Mouse (Mus musculus): ENCODE results near the gene Tnk2. TPM values are rescaled to one million over a fixed set of nuclear protein-coding genes. Genes with fewer than 3 reads are reported as not detected.

Tnk2 gene
- total and polyA plus RNA-seq, 3 experiments: 14.7 to 62.2 (median 31.9) TPM

- no peak overlapping the region for H3K27ac ChIP-seq (ENCODE audit: insufficient read depth, low read depth)
- dilution Hi-C loops (cut with MboI; ENCODE audit: extremely low pct_ligation_motif_present, extremely low pct_unique_long_range_greater_than_20kb, low sequenced_read_pairs): no loop called here
Observed at GRCm38 (mm10) chr16:32613269-32613834, 30.3 kb upstream of the Tnk2 start.

GRCm38 (mm10) chr16:32614047-32614446 lies 29.6 kb upstream of the Tnk2 start:
- Histone ChIP-seq H3K9ac (ENCODE audit: insufficient read depth, low read depth) (no peak overlapping the region), H3K36me3 (replicated peaks in 1 of 2; ENCODE audit: control insufficient read depth in 1 of 2, insufficient read depth in 1 of 2, low read length in 1 of 2) (peaks cover 22 to 48% of the 10 kb centered on the region in 2 experiments)
- DNase-seq (ENCODE audit: extremely low read depth): peak; percentile 64

More at GRCm38 (mm10) chr16:32613269-32613834, 30.3 kb upstream of the Tnk2 start:
- Histone ChIP-seq H3K27me3 (replicated peaks) (no peaks in the 10 kb centered on the region), H3K9me3 (replicated peaks; ENCODE audit: low read length) (no peaks in the 10 kb centered on the region), H3K36me3 (replicated peaks in 1 of 2; ENCODE audit: control insufficient read depth in 1 of 2, insufficient read depth in 1 of 2, low read length in 1 of 2) (peaks cover 18 to 41% of the 10 kb centered on the region in 2 experiments), H3K4me3 (replicated peaks in 1 of 3; ENCODE audit: low read depth in 2 of 3, low read length in 2 of 3, poor library complexity in 1 of 3) (no peak overlapping the region), H3K4me2 (ENCODE audit: insufficient read depth, low read depth, poor library complexity, severe bottlenecking) (no peak overlapping the region), H3K4me1 (ENCODE audit: control insufficient read depth in 1 of 2, insufficient read depth in 2 of 2) (peaks cover 0 to 39% of the 10 kb centered on the region in 2 experiments; a peak in 2 of 4 replicates), H3K9ac (ENCODE audit: insufficient read depth, low read depth) (no peak overlapping the region), H3K79me2 (replicated peaks; ENCODE audit: control insufficient read depth, extremely low read depth, insufficient read depth, poor library complexity, severe bottlenecking) (peaks cover 48% of the 10 kb centered on the region)
- TF ChIP-seq ZNF384 (IDR thresholded peaks at IDR 0.05; ENCODE audit: low read depth, low read length) (peak; percentile 81), CTCF (conservative IDR thresholded peaks at IDR 0.05 in 1 of 2, IDR thresholded peaks at IDR 0.05 in 1 of 2; ENCODE audit: low read depth in 2 of 2, low read length in 2 of 2) (peak in 1 of 2 experiments; percentile 48; a peak in 2 of 4 replicates), ZMIZ1 (IDR thresholded peaks at IDR 0.05; ENCODE audit: low read depth, low read length) (no peak)
- DNase-seq (ENCODE audit: extremely low read depth): no peak
- in situ Hi-C loops (cut with MboI; ENCODE audit: low pct_ligation_motif_present, low pct_unique_long_range_greater_than_20kb, low sequenced_read_pairs): no loop called here

GRCm38 (mm10) chr16:32618946-32619345 lies 24.7 kb upstream of the Tnk2 start:
- Histone ChIP-seq H3K4me2 (ENCODE audit: insufficient read depth, low read depth, poor library complexity, severe bottlenecking) (no peak overlapping the region), H3K4me1 (ENCODE audit: control insufficient read depth in 1 of 2, insufficient read depth in 2 of 2) (peaks cover 0 to 5% of the 10 kb centered on the region in 2 experiments; a peak in 1 of 4 replicates), H3K9ac (ENCODE audit: insufficient read depth, low read depth) (no peak overlapping the region), H3K9me3 (replicated peaks; ENCODE audit: low read length) (no peaks in the 10 kb centered on the region), H3K27ac (ENCODE audit: insufficient read depth, low read depth) (no peak overlapping the region), H3K4me3 (replicated peaks in 1 of 3; ENCODE audit: low read depth in 2 of 3, low read length in 2 of 3, poor library complexity in 1 of 3) (no peak overlapping the region), H3K36me3 (replicated peaks in 1 of 2; ENCODE audit: control insufficient read depth in 1 of 2, insufficient read depth in 1 of 2, low read length in 1 of 2) (peaks cover 55 to 92% of the 10 kb centered on the region in 2 experiments), H3K79me2 (replicated peaks; ENCODE audit: control insufficient read depth, extremely low read depth, insufficient read depth, poor library complexity, severe bottlenecking) (peaks cover under 1% of the 10 kb centered on the region), H3K27me3 (replicated peaks) (no peaks in the 10 kb centered on the region)
- TF ChIP-seq NRF1 (IDR thresholded peaks at IDR 0.05; ENCODE audit: low read depth, low read length) (no peak), USF2 (conservative IDR thresholded peaks at IDR 0.05; ENCODE audit: low read depth, low read length) (no peak), MAFK (IDR thresholded peaks at IDR 0.05; ENCODE audit: insufficient replicate concordance, low read length) (no peak), ZC3H11A (IDR thresholded peaks at IDR 0.05; ENCODE audit: low read depth, low read length) (no peak), BHLHE40 (IDR thresholded peaks at IDR 0.05; ENCODE audit: low read depth, low read length) (no peak), ZKSCAN1 (IDR thresholded peaks at IDR 0.05; ENCODE audit: borderline replicate concordance, low read depth, low read length) (no peak), POLR2AphosphoS2 (IDR thresholded peaks at IDR 0.05; ENCODE audit: low read depth, low read length) (no peak)
- dilution Hi-C loops (cut with MboI; ENCODE audit: extremely low pct_ligation_motif_present, extremely low pct_unique_long_range_greater_than_20kb, low sequenced_read_pairs) (no loop called here), in situ Hi-C loops (cut with MboI; ENCODE audit: low pct_ligation_motif_present, low pct_unique_long_range_greater_than_20kb, low sequenced_read_pairs) (no loop called here)
- no peak for DNase-seq (ENCODE audit: extremely low read depth)

More at GRCm38 (mm10) chr16:32614047-32614446, 29.6 kb upstream of the Tnk2 start:
- TF ChIP-seq USF1 (IDR thresholded peaks at IDR 0.05; ENCODE audit: low read depth, low read length) (no peak), SMC3 (IDR thresholded peaks at IDR 0.05; ENCODE audit: low read depth, low read length) (peak; percentile 73), KAT2A (IDR thresholded peaks at IDR 0.05; ENCODE audit: insufficient replicate concordance, low read length) (no peak), RAD21 (IDR thresholded peaks at IDR 0.05; ENCODE audit: low read depth, low read length) (peak; percentile 42), CTCF (conservative IDR thresholded peaks at IDR 0.05 in 1 of 2, IDR thresholded peaks at IDR 0.05 in 1 of 2; ENCODE audit: low read depth in 2 of 2, low read length in 2 of 2) (peak in 1 of 2 experiments; percentile 83; a peak in 3 of 4 replicates), MAFK (IDR thresholded peaks at IDR 0.05; ENCODE audit: insufficient replicate concordance, low read length) (no peak), BHLHE40 (IDR thresholded peaks at IDR 0.05; ENCODE audit: low read depth, low read length) (no peak), HCFC1 (IDR thresholded peaks at IDR 0.05; ENCODE audit: low read depth, low read length) (no peak), MYC (IDR thresholded peaks at IDR 0.05; ENCODE audit: low read depth, low read length) (peak; percentile 94), ZNF384 (IDR thresholded peaks at IDR 0.05; ENCODE audit: low read depth, low read length) (peak; percentile 84)
- Histone ChIP-seq H3K4me1 (ENCODE audit: control insufficient read depth in 1 of 2, insufficient read depth in 2 of 2) (peaks cover 0 to 37% of the 10 kb centered on the region in 2 experiments; a peak in 2 of 4 replicates), H3K79me2 (replicated peaks; ENCODE audit: control insufficient read depth, extremely low read depth, insufficient read depth, poor library complexity, severe bottlenecking) (peaks cover 47% of the 10 kb centered on the region), H3K27ac (ENCODE audit: insufficient read depth, low read depth) (no peak overlapping the region), H3K9me3 (replicated peaks; ENCODE audit: low read length) (no peaks in the 10 kb centered on the region), H3K4me2 (ENCODE audit: insufficient read depth, low read depth, poor library complexity, severe bottlenecking) (no peak overlapping the region), H3K27me3 (replicated peaks) (no peaks in the 10 kb centered on the region), H3K4me3 (replicated peaks in 1 of 3; ENCODE audit: low read depth in 2 of 3, low read length in 2 of 3, poor library complexity in 1 of 3) (no peak overlapping the region)
- in situ Hi-C loops (cut with MboI; ENCODE audit: low pct_ligation_motif_present, low pct_unique_long_range_greater_than_20kb, low sequenced_read_pairs): no loop called here
- dilution Hi-C loops (cut with MboI; ENCODE audit: extremely low pct_ligation_motif_present, extremely low pct_unique_long_range_greater_than_20kb, low sequenced_read_pairs): no loop called here
